Mouse (Mus musculus) spleen, postnatal 36 days (tissue): ENCODE data around the gene Rab14.
A peak's percentile ranks its signal among the peaks of the same experiment; 100 is the strongest.

ENCODE experiments used
- DNase-seq, 2 experiments: peaks; one replicate each; pipeline ENCODE4 v3.0.0; 2022; ENCODE audit warnings: low spot score in 2 of 2, mixed read lengths in 1 of 2

The Rab14 gene

GRCm38 (mm10) chr2:35200898-35201668, at the start of gene Rab14:
Gene Rab14 (minus strand): TSS chr2:35201120.
- peak; percentile 99 to 100 for DNase-seq

GRCm38 (mm10) chr2:35247763-35248162, 46.8 kb upstream of the Rab14 start:
- DNase-seq: no peak

DNA sequence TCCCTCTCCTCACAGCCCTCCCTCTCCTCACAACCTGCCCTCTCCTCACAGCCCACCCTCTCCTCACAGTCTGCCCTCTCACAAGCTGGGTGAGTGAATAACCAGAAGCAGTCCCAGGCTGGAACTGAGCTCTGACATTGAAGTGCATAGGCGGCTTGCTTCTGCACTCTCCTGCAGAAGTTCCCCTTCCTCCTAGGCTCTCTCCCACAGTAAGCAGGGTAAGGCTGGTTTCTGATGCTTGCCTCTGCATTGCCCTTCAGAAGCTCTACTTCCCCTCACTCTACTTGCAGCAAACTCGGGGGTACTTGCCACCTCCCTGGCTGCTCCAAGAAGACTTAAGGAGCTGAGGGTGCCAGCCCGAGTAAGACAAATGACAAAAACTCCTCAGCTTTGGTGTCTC, 43.3 kb upstream of the Rab14 start:
- no peak for DNase-seq

GRCm38 (mm10) chr2:35235021-35235420, 34.1 kb upstream of the Rab14 start:
- DNase-seq: no peak

- DNase-seq: no peak
Measured at GRCm38 (mm10) chr2:35233898-35234297, 33.0 kb upstream of the Rab14 start.

DNA sequence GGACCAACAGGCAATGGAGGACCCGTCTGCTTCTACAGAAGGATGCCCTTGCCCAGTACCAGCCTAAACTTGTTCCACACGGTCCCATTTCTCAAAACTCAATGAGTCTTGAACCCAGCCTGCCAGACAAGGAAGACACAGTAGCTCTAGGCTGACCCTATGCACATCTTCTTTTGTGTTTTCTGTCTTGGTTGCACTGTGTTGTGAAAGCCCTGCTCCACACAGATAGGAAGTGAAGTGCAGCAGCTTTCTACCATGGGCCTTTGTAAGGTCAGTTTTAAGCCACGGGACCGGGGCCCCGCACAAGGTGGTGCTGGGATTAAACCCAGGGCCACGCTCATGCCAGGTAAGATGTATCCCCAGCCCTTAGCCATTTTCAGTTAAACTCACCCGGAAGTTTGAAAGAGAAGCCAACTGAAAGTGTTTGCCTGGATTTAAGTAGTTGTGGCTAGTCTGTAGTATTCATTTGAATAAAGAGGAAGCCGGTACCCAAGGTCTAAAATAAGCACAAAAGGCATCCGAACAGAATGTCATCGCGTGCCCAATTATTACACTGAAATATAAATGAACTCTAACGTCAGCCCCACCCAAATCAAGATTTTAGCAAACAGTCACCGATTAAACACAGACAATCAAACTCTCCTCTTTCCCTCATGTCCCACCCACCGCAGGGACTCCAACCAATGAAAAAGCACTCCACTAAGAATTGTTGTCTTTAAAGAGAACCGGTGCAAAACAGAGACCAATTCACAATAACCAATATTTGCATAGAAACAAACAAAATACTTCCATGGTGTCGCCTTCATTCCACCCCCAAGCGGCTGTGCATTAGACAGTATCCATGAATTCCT, 31.9 kb upstream of the Rab14 start:
- peak; percentile 24 to 58 for DNase-seq

GRCm38 (mm10) chr2:35231871-35232270, 31.0 kb upstream of the Rab14 start:
- DNase-seq: peak in 1 of 2 experiments; percentile 39

DNA sequence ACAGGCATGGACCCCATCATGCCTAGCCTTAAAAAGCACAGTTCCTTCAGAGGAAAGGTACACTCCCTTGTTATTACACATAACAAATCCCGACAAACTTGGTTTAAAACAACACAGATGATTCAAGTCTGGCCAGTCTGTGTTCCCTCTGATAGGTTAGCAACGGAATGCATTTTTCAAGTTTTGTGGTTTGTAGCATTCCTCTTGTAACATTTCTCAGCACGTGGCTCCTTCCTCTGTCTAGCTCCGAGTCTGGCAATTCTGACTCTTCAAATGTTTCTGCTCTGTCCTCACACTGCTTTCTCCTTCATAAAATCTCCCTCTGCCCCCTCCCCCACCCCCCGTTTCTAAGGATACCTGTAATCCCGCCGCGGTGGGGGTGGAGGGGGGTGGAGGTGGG, 29.3 kb upstream of the Rab14 start:
- no peak for DNase-seq

DNA sequence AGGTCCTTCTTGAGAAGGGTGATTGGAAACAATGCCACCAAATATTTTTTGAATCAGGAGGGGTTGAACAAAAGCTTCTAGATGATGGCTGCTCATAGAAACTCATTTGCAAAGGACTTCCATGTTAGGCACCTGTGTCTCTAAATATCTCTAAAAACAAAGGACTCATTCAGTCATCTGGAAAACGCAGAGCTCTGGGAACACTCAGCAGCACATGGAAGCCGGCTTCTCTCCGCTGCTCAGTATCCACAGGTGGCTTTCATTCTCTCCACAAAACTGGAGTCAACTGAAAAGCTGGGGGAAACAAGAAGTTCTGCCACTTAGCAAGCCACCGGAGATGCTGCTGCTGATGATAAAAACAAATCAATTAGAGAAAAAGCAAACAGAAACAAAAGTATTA, 27.2 kb upstream of the Rab14 start:
- DNase-seq: no peak

GRCm38 (mm10) chr2:35224285-35224684, 23.4 kb upstream of the Rab14 start:
- no peak for DNase-seq

DNA sequence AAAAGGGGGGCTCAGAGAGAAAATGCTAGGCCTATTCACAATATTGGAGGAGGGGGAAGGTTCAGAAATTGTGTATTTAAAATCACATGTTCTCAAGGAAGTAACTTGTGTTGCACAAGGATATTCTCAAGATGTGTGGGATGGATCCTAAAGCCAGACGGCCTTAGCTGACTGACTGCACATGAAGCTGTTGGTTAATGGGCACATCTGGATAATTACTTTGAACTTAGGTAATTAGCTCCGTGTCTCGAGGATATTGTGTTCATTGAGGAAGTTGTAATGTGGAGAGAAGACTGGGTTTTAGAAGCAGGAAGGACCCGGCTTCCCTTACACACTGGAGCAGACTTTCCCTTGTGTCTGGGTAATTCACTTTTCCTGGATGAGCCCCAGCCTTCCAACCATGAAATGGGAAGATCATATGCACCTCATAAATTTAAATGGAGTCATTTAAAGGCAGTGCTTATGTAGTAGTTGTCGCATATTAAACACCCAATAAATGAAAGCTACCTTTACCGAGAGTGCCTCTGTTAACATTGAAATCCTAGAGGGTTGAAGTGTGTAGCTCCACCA, 22.0 kb upstream of the Rab14 start:
- no peak for DNase-seq

DNA sequence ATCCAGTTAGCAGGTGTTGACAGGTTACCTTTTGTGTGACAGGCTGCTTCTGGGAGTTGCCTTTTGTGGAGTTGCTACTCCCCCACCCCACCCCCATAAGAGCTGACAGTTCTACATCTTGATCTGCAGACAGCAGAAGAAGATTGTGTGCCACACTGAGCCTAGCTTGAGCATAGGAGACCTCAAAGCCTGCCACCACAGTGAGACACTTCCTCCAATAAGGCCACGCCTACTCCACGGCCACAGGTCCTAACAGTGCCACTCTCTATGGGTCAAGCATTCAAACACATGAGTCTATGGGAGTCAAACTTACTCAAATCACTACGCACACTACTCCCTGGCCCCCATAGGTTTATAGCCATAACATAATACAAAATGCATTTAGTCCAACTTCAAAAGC, 17.8 kb upstream of the Rab14 start:
- DNase-seq: no peak

DNA sequence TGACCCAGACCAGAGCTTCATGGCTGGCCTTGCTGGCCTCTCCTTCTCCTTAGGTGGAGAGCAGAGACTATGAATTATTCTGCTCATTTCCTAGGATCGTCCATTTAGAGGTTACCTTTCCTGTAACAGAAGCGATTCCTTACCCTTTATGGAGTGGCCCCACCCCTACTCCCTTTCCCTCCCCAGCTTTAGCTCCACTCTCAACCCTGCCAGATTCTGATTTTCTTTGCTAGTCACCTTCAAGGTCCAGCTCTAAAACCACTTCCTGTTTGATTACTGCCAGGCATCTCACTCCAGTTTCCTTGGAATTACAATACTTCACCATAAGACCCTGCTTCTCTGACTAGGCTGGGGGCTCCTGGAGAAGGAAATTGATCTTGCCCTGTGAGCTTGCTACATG, 15.8 kb upstream of the Rab14 start:
- DNase-seq: no peak

GRCm38 (mm10) chr2:35215363-35215762, 14.4 kb upstream of the Rab14 start:
- no peak for DNase-seq

DNA sequence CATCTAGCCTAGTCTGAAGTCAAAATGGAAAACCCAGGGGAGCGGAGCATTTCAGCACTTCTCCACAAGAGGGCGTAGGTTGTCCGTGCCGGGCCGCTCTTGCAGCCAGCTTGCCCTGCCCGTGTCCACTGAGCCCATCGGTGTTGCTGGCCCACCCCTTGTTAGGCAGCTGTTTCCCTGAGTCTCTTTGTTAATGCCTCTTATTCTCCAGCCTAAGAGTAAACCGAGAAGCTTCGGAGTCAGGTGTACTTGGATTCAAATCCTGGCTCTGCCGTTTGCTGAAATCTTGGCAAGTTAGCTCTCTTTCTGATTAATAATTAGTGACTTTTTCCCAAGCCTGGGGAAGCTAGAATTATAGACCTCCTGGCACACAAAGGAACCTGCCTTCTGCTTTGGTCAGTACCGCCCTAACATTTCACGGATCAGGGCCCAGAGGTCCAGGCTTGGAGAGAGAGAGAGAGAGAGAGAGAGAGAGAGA, 14.0 kb upstream of the Rab14 start:
- peak; percentile 61 to 62 for DNase-seq

GRCm38 (mm10) chr2:35213345-35213910, 12.5 kb upstream of the Rab14 start:
- no peak for DNase-seq

DNA sequence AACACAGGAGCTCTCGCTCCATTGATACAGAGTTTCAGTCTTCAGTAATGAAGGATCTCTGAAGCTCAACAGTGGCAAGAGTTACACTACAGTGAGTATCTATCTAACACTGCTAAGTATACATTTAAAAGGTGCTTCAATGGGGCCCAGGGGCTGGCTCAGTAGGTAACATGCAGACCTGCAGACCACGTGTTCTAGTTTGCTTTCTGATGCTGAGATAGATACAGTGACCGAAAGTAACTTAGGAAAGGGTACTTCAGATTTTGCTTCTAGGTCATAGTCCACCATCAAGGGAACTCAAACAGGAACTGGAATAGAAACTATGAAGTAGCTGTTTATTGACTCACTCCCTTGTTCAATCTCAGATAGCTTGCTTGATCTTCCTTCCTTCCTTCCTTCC, 10.8 kb upstream of the Rab14 start:
- no peak for DNase-seq

GRCm38 (mm10) chr2:35208931-35209665, 8.2 kb upstream of the Rab14 start:
- peak; percentile 57 to 65 for DNase-seq

DNA sequence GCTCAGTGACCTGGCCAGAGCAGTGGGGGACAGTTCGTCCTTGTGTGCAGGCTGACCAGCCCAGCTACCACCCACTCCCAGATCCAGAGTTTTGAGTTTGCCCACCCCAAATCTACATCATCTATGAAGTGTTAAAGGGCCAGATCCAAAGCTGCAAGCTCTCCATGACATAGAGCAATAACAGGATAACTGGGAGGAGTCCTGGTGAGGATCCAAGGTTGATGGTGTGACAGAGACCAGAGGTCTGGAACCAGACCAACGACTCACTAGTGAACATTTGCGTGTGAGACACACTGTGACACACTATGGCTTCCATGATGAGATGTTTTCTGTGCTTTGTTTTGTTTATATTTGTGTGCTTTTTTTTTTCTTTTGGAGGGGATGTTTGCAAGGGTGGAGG, 7.1 kb upstream of the Rab14 start:
- DNase-seq: no peak

- DNase-seq: no peak
Measured at GRCm38 (mm10) chr2:35206761-35207160, 5.8 kb upstream of the Rab14 start.

DNA sequence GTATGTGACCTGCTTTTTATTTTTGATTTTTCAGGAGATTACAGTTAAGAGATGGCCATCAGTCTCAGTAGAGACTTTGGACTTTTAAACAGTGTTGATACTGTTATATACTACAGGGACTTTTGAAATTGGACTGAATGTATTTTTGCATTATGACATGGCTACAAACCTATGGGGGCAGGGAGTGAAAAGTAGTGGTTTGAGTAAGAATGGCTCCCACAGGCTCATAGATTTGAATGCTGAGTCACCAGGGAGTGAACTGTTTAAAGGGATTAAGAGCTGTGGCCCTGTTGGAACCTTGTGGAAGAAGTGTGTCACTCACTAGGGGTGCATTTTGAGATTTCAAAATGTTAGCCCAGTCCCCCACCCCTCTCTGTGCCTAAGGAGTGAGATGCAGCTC, 2.8 kb upstream of the Rab14 start:
- DNase-seq: no peak
